Mouse (Mus musculus): ENCODE results near the gene Zswim4.
A peak's percentile ranks its signal among the peaks of the same experiment; 100 is the strongest.

Gene Zswim4

DNA sequence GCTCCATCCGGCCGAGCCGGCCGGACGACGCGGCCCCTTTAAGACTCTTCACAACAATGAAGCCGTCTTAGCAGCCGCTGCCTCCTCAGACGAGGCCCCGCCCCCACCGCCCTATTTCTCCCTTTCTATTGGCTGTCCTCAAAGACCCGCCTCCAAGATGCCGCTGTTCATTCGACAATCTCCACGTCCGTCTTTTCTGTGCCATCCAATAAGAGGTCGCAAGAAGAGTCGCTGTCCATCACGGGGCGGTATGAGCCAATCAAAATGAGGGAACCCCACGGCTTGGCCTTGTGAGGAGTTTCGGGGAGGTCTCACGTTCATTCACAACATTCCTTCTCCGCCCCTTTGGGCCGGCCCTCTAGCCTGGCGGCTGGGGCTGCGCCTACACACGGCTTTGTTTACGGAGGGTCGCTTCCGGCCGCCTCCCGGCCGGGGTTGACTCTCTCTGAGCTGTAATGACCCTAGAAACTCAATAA lies at the start of gene Zswim4:
Gene Zswim4, minus strand, starts transcription at position 58 of the 476 bp plus-strand sequence.
- peak; percentile 99 for DNase-seq

DNA sequence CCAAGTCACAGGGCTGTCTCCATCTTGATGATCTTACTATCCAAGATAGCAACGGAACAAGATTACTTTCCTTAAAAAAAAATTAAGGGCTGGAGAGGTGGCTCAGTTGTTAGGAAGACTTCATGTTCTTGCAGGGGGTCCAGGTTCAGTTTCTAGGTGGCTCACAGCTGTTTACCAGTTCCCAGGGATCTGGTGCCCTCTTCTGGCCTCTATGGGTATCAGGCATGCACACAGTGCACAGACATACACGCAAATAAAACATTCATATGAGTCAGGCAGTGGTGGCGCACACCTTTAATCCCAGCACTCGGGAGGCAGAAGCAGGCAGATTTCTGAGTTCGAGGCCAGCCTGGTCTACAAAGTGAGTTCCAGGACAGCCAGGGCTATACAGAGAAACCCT lies 48.8 kb upstream of the Zswim4 start:
- DNase-seq, result peak; percentile 63 to 68

DNA sequence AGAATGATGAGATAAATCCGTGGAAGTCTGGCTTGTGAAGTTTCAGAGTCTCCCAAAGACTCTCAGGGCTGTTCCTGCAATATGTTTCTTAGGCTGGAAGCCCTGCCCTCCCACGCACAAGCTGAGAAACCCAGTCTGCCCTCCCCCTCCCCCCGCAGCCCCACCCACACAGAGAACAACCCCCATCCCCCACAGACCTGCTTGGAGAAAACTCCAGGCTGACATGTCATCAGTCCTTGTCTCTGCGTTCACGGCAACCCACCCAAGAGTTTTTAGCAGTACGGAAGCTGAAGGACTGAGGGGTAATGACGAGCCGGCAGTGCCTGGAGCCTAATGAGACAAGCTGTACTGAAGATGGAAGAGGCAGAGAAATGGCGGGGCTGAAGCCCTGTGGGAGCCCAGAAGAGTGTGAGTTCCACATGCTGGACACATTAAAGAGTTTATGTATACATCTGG lies 47.8 kb upstream of the Zswim4 start:
- no peak for DNase-seq

DNA sequence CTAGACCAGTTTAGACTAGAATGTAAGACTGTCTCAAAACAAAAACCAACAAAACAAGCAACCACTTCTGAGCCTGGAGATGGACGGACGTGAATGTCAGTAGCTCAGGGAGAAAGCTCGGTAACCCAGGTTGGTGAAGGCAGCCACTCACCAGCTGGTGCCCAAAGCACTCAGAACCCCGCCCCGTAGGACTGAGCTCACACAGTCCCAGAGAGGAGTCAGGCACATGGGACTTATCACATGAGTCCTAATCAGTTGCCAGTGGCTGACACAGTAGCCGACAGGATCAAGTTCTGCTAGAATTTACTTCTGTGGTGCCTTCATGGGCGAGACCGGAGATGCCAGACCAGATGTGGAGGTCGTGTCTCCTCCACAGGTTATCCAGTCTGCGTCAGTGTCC lies 43.9 kb upstream of the Zswim4 start:
- no peak for DNase-seq

DNA sequence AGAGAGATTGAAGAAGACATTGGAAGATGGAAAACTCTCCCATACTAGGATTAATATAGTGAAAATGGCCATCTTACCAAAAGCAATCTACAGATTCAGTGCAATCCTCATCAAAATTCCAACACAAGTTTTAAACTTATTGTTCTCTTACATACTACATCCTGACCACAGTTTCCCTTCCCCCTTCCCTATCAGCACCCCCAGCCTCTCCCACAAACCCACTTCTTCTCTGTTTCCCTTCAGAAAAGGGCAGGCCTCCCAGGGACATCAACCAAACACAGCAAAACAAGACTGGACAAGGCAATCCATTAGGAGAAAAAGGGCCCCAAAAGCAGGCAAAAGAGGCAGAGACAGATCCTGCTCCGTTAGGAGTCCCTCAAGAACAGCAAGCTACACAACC lies 39.6 kb upstream of the Zswim4 start:
- DNase-seq, result no peak

DNA sequence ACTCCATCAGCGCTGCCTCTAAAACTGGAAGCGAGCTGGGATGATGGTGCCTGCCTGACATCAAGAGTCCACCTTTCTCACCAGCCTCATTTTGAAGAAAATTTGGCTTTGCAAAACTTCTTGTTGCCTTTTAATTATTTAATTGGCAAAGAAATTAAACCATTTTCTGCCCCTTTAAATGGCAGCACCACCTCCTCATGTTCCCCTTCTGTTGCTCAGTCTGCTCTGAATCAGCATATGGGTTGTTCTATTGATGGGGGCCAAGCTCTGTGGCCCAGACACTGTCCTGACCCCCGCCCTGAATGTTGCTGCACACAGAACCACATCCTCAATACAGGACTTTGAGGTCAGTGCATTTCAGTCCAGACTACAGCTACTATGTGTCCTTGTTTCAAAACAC lies 37.1 kb upstream of the Zswim4 start:
- no peak for DNase-seq

DNA sequence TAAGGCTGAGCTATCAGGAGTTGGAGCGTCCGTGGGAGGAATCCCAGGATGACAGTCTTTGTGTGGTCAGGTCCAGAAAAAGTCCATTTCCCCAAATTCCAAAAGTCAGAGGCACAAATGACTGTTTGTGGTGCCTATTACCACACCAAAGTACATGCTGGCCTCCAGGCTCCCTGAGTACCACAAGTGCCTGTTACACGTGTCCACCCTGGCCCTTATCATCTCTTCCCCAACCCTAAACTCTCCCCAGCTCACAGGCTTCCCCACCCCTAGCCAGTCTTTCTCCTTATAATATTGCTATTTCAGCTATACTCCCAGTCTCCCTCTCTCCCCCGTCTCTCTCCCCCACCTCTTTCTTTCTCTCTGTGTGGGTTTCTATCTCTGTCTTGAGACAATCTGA lies 35.4 kb upstream of the Zswim4 start:
- no peak for DNase-seq

DNA sequence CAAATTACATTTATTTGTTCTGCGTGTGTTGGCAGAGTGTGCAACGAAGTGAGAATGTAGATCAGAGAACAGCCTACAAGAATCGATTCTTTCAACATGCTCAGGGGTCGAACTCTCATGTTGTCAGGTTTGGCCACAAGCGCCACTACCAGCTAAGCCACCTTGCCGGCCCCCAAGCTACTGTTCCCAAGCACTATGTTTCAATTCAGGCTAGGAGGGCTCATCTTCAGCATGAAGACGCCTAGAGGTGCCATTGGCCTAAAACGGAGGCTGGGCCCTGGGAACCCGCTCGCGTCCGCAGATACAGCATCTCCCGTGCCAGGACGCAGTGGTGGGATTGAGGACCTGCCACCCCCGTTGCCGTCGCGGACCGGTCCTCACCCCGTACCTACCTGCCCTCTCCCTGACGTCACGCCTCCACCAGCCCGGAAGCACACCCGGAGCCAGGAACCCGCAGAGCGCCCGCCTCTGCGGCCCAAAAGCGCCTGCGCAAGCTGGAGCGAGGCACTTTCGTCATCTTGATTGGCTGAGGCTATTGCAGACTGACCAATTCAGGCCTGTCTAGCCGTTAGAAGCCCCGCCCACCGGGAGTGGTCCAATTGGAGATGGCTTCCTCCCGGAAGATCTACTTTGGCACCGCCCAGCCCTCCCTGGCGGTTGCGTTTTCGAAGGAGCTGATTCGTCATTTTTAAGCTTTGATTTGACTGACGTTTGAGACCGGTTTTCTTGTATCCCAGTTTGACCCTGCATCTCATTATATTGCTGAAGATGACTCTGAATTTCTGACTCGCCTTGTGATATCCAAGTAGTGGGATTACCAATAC lies 33.3 kb upstream of the Zswim4 start, which contains the start of gene Ccdc130:
Gene Ccdc130, minus strand, starts transcription at position 431 of the 824 bp plus-strand sequence.
- peak; percentile 100 for DNase-seq

DNA sequence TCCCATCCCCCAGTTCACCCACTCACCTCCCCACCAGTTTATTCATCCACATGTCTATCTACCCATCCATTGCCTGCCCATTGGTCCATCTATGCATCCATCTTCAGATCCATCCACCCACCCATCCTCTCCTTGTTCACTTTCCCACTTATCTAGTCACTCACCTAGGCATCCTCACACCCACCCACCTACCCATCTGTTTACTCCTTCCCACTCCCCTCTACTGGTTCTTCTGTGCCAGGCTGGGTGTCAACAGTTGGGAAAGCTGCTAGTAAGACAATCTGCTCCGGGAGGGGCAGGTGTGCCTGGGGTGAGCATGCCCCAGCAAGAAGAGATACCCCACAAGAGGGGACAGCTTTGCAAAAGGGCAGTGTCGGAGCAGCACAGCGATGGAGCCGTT lies 24.2 kb upstream of the Zswim4 start:
- DNase-seq, result no peak

DNA sequence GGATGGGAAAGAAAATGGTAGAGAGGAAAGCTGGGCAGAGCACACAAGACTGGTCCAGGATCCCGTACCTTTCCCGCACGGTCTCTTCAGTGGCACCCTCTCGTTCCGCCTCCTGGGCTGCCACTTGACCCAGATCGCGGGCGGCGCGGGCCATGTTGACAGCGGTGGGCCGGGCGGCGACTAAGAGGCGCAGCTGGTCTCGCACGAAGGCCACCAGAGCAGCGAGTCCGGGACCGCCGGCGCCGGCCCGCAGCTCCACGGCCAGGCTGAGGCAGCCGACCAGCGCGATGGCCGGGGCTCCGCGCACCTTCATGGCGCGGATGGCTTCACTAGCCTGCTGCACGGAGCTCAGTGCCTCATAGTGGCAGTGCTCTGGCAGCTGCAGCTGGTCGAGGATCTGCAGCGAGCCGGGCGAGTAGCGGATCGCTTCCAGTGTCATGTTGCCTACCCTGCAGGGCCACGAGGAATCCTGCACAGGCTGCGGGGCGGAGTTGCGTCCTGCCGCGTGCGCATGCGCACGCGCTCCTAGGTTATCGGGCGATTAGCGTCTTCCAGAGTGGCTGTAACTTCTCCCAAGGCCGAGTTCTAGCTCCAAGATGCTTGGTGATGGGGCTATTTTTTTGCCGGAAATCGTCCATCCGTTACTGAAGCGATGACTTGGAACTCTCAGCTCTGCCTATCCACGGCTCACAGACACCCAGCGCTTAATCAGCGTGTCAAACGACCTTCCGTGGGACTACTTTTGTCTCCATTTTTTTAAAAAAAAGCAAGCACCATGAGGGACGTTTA lies 20.2 kb upstream of the Zswim4 start, which contains the start of gene Mri1:
Gene Mri1, minus strand, starts transcription at position 505 of the 789 bp plus-strand sequence.
- DNase-seq, result peak; percentile 89 to 92

DNA sequence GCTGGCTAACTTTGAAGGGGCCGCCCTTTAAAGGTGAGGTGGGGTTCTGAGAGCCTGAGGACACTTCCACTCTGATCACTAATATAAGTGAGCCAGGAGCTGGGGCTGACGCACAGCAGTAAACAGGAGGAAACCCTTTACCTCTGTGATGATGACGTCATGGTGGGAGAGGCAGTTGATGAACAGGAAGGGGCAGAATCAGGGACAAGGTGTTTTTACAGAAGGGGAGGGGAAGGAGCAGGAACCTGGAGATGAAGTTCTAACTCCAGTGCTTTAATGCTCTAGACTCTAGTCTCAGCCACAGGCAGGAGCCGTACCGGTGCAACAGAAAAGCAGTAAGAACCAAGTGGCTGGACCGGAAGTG lies 19.6 kb upstream of the Zswim4 start:
- no peak for DNase-seq

DNA sequence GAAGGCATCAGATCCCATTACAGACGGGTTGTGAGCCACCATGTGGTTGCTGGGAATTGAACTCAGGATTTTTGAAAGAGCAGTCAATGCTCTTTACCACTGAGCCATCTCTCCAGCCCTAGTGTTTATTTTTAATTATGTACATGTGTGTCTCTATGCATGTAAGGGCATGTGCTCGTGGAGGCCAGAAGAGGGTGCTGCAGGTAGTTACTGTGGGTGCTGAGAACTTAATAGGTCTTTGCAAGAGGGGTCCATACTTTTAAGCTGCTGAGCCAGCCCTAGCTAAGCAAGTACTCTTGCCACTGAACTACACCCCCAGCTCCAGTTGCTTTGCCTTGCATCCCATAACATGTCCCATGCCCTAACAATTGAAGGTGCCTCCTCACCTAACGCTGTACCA lies 19.0 kb upstream of the Zswim4 start:
- no peak for DNase-seq

DNA sequence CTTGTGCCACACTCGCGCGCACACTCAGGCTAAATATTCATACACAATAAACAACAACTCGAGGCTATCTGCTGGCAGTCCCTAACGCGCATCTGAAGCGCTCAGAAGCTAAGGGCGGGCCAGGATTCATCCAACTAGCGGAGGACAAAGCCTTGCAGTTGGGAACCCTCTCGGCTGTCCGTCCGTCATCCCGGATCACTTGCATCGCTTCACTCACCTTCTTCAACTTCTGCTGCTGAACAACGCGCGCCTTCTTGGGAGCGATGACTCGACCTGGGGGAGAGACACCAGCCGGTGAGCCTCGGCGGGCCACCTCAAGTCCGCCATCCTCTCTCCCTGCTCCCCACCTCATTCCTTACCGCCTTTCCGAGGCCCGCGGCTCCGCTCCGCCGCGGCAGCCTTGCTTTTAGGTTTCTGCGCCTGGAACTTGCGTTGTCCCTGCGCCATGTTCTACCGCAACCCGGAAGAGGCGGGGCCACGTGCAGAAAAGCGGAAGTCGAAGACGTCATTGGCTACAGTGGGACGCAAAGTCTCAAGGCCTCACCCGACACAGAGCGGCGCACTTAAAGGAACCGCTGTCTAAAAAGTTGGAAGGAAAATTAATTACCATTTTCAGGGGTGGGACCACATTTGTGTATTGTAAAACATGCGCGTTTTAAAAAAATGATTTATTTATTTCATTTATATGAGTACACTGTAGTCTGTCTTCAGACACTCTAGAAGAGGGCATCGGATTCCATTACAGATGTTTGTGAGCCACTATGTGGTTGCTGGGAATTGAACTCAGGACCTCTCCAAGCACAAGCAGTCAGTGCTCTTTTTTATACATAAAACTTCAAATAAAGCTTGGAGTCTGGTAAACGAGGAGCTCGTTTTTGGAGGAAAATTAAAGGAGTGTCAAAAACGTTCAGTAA lies 12.7 kb upstream of the Zswim4 start, which contains the start of gene D8Ertd738e:
Gene D8Ertd738e, minus strand, starts transcription at position 463 of the 914 bp plus-strand sequence.
- peak; percentile 89 to 91 for DNase-seq

DNA sequence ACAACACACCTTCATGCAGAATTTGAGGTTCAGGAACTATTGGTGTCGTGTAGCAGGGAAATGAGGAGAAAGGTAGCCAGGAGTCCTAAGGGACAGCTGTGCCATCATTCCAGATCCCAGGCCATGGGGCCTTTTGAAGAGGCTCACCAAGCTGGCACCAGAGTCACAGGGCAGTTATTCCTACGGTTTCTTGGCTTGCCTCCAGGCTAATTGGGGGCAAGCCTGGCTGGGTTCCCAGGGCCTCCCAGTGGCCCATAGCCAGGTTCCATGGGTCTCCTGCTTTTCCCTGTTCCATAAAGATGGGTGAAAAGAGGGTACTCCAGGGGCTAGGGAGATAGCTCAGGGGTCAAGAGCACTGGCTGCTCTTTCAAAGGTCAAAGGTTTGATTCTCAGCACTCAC lies 5.0 kb upstream of the Zswim4 start:
- peak; percentile 63 to 73 for DNase-seq

DNA sequence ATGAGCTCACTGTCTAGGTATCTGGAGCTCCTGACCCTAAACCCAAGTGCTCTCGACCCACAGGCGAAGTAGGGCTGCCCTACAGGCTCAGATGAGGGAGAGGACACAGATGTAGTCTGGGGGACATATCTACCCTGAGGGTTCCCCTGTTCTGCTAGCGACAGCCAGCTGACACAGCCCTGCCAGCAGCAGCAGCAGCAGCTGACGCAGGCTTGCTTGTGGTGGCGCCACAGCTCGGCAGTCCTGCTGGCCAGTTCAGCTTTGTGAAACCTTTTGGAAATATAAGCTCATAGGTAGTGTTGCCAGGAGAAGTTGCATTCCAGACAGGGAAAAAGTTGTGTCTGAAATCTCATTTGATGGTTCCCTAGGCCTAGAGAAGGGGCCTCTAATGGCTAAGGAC lies 4.3 kb upstream of the Zswim4 start:
- no peak for DNase-seq

DNA sequence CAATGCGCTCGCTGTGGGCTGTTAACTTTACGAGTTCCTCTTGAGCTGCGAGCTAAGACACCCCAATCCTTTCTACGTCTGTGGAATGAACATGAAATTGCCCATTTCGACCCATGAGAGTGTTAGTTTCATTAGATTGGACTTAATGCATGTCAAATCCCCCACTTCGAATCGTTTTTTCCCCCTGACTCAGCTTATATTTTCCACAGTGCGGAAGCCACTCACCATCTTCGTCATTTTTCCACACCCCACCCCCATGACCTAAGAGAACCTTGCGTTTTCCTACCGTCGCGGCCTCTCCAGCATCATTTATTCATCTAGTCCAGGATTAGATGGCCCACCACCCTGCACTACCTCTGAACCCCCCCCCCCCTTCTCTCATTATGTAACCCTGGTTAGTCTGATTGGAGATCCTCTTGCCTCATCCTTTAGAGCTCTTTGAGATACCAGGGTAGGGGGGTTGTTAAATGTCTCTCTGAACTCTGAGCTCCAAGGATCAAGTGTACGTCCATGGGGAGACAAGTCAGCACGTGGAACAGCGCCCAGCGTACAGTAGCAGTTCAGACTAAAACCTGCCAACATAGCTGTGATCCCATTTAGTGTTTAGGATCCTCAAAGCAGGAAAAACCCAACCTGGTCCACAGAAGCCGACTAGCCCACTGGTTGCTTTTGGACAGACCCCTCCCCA lies 831 bp upstream of the Zswim4 start:
- DNase-seq, result peak; percentile 25 to 31

DNA sequence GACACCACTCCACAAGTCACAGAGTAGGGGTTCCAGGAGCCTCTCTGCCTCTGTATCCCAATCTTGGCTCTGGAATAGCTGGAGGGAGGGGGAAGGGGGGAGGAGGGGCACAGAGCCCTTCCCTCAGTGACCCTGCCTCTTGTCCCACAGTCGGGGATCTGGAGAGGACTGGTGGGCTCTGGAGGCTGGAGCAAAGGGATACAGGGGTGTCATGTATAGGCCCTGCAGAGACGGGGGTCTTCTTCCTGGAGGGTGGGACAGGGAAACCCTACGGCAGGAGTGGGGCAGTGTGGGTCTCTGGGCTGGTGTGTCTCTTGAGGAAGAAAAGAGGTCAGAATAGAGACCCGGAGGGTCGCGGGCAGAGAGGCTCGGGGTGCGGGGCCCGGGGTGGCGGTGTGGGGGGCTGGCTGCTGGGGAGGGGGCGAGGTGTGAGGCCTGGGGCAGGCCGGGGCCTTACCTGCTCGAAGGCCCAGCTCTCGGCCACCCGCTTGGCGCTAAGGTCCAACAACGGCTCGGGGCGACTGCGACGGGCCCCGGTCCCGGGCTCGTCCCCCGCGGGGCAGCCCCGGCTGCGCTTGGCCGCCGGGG lies 351 bp downstream of the Zswim4 start:
- DNase-seq, result peak; percentile 49 to 60

DNA sequence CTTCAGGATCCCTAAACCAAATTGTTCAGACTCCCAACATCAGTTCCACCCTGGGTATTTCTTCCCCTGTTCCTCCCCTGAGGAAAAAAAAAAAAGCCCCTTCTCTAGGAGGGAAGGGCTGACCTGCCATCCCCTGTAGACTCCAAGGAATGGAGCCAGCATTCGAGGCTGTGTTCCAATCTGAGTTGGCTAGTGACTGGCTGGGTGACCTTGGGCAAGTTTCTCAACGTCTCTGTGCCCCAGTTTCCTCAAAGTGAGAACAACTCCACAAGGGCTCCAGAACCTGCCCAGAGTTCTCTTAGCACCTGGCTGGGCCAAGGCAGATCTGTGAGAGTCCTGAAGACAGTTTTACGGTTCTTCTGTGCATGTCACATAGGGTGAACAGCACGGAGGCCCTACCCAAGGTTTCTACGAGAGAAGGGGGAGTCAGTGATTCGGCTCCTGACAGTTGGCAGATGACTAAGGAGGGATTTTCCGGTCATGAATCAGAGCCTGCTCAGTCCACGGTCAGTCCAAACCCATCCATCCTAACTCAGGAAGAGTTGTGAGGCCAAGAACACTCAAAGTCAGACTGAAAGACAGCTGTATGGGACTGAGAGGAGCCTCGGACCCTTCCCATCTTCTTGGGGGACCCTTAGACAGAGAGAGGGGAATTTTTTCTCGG lies 977 bp downstream of the Zswim4 start:
- DNase-seq, result peak in 1 of 2 experiments; percentile 26

DNA sequence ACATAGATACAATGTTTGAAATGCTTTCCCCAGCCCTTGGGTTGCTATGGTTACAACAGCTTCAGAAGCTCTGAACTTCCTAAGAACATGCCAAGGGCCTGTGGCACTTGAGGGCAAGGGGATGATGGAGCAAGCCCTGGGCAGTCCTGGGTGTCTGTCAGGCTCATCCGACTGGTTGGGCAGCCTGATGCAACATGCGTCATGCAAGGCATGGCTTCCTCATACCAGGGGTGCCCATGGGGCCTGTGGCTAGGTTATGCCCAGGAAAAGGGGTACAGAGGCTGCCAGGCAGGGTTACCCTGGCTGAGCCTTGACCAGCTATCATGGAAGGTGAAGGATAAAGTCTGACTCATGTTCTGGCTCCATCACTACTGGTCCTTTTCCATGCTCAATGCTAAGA lies 3.8 kb downstream of the Zswim4 start:
- DNase-seq, result no peak

DNA sequence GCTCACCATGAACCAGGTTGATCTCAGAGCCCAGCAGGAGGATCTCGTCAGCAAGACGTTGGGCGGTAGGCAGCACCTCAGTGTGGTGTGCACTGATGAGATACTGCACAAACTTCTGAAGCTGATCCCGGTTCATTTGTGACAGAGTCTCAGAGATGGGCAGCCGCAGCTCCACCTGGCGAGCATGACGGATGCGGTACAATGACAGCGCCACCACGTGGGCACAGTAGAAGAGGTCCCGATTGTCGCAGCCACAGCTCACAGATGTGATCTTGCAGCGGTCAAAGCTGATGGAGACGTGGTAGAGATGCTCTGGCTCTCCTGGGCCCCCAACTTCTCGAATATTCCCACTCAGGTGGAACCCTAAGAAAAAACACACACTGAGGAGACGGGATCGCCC lies 6.1 kb downstream of the Zswim4 start:
- DNase-seq, result no peak

Data from cerebellum, postnatal 10 days (tissue).